Mouse (Mus musculus): Measurements from ENCODE around the gene Dhps. TPM values are rescaled to one million over a fixed set of nuclear protein-coding genes. Genes with fewer than 3 reads are reported as not detected.

The Dhps gene
- polyA plus RNA-seq, 1 experiment from 2014 or later = 90.5 TPM

DNA sequence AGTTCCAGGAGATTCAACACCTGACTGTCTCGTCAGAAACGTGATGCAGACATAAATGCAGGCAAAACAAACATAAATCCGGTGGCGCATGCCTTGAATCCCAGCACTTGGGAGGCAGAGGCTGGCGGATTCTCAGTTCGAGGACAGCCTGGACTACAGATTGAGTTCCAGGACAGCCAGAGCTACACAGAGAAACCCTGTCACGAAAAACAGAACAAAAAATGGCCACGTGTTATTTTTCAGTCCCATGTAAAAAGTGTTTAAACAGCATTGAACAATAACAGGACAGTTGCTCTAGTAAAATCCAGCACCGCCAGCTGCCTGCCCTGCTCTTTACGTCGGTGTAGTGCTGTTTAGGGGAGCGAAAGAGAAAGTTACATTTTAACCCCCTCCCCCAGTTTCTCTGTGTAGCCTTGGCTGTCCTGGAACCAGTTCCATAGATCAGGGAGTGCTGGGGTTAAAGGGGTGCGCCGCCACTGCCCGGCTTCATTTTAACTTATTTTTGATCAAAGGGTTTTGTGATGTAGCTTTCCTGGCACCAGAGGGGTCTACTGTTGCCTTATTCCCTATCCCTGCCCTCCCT is 35.7 kb upstream of the Dhps start:
- H3K27me3 ChIP-seq = no peaks in the 10 kb centered on the region
- H3K4me3 ChIP-seq = peak overlapping the region; percentile 82
- H3K27ac ChIP-seq = peak overlapping the region; percentile 87
- peak; percentile 0 for ATAC-seq (ENCODE audit: low FRiP score)
- peak overlapping the region; percentile 76 for H3K4me2 ChIP-seq
- no peaks in the 10 kb centered on the region for H3K9me3 ChIP-seq
- peaks cover 32% of the 10 kb centered on the region for H3K4me1 ChIP-seq (replicated peaks)
- WGBS = 2% methylated on average over 15 of the region's 15 CpGs
- H3K36me3 ChIP-seq = peaks cover 32% of the 10 kb centered on the region
- H3K9ac ChIP-seq = peak overlapping the region; percentile 79

DNA sequence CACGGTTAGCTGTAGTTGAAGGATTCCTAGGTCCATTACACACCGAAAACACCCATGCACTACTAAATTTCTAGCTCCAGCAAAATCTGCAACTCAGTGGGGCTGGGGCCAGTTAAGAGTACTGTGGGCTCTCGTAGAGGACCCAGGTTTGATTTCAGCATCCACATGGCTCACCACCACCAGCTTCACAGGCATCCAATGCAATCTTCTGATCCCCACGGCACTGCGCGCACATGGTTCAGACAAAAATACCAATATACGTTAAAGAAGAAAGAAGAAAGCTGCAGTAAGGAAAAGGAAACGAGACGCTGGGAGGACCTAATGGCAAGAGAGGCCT is 35.2 kb upstream of the Dhps start:
- 0% methylated on average over 9 of the region's 9 CpGs for WGBS
- Histone ChIP-seq H3K27ac (peak overlapping the region; percentile 87), H3K27me3 (no peaks in the 10 kb centered on the region), H3K4me2 (peak overlapping the region; percentile 76), H3K9me3 (no peaks in the 10 kb centered on the region), H3K36me3 (peaks cover 33% of the 10 kb centered on the region), H3K4me1 (replicated peaks) (peaks cover 32% of the 10 kb centered on the region), H3K4me3 (peak overlapping the region; percentile 82), H3K9ac (peak overlapping the region; percentile 79)
- ATAC-seq (ENCODE audit: low FRiP score) = peak; percentile 43

DNA sequence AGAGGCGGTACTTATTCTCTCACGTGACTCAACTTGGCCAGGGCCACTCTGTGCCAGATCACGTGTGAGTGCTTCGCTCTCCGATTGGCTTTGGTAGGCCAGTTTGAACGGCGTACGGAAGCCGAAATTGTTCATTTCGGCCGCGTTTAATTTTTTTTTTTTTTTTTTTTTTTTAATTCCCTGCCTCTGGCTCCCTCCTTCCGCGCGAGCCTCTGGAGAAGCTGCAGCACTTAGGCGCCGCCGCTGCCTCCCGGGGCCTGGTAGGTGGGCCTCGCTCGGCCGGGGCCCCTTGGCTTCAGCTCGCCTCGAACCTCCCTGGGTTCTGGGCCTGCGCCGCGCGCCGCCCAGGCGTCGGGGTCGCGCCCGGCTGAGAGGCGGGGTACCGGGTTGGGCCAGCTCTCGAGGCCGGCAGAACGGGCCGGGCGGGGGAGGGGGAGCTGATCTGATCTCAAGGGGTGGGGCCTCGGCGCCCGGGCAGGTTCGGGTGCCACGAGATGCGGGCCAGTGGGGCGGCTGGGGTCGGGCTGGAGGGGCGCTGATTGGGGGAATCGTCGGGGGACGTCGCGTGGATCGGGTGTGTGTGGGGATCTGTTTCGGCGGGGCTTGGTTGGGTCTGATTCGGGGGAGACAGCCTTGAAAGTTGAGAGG is 34.7 kb upstream of the Dhps start, which contains the start of gene Tnpo2:
Gene Tnpo2, plus strand, starts transcription at position 198 of the 648 bp plus-strand sequence.
- H3K9me3 ChIP-seq = no peaks in the 10 kb centered on the region
- ATAC-seq (ENCODE audit: low FRiP score) = peak; percentile 93
- peak within 1 kb of the TSS; percentile 82 for H3K4me3 ChIP-seq

DNA sequence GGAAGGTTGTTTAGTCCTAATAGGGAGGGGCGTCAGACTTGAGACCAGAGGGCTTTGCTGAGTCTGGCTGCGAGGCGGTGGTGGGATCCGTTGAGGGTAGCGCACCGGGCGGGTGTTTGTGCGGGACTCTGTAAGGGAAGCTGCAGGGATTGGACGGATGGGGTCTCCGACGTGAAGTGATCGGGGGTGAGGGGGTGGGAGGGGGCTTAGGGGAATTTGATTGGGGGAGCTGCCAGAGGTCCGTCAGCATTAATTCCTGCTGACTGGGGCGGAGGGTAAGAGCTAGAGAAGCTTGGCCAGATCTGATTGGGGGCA is 34.2 kb upstream of the Dhps start:
- no peaks in the 10 kb centered on the region for H3K9me3 ChIP-seq
- peak; percentile 71 for ATAC-seq (ENCODE audit: low FRiP score)
- peak overlapping the region; percentile 99 for H3K27ac ChIP-seq
- peaks cover 32% of the 10 kb centered on the region for H3K36me3 ChIP-seq
- WGBS = under 1% methylated on average over 14 of the region's 14 CpGs
- H3K4me3 ChIP-seq = peak overlapping the region; percentile 82
- H3K27me3 ChIP-seq = no peaks in the 10 kb centered on the region
- peak overlapping the region; percentile 97 for H3K4me2 ChIP-seq
- H3K4me1 ChIP-seq (replicated peaks) = peaks cover 32% of the 10 kb centered on the region
- H3K9ac ChIP-seq = peak overlapping the region; percentile 95

More for the DNA sequence above, 34.7 kb upstream of the Dhps start, which contains the start of gene Tnpo2:
- H3K4me1 ChIP-seq (replicated peaks) = peaks cover 32% of the 10 kb centered on the region
- H3K27ac ChIP-seq = peak within 1 kb of the TSS; percentile 99
- H3K27me3 ChIP-seq = no peaks in the 10 kb centered on the region
- H3K9ac ChIP-seq = peak within 1 kb of the TSS; percentile 95
- peak within 1 kb of the TSS; percentile 97 for H3K4me2 ChIP-seq
- under 1% methylated on average over 58 of the region's 59 CpGs for WGBS
- peaks cover 32% of the 10 kb centered on the region for H3K36me3 ChIP-seq

DNA sequence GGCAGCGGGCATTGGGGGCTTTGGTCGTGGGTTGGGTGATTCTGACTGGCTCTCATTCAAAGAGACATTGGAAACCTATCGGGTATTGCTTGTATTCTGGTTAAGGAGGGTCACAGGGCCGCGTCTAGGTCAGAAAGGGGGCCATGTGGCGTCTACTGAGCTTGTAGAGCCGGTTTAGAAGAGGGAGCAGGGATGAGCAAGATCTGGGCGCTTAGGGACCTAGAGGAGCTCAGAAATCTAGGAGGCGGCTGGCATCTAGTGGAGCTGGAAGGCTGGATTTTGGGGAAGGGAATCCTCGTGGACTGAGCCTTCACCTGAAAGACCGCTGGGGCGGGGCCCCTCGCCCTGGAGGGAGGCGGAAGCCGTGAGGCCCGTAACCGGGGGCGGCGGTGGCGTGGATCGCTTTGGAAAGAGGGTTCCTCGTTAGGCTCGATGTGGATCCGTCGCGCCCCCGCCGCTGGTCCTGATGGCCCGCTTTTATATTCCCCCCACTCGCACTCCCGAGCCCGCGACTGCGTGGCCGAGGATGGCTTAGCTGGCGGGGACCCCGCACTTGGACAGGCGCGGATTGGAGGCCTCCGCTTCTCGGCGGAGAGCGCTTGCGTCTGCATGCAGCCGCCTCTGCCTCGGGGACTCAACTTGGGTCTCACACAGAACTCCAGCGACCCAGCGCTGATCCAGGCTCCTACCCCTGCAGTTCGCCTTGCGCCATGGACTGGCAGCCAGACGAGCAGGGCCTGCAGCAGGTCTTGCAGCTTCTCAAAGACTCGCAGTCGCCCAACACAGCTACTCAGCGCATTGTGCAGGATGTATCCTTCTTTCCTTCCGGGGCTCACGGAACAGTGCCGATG is 33.7 kb upstream of the Dhps start:
- Histone ChIP-seq H3K9ac (peak overlapping the region; percentile 95), H3K4me3 (peak overlapping the region; percentile 82), H3K9me3 (no peaks in the 10 kb centered on the region), H3K4me1 (replicated peaks) (peaks cover 32% of the 10 kb centered on the region), H3K4me2 (peak overlapping the region; percentile 97), H3K27ac (peak overlapping the region; percentile 99), H3K36me3 (peaks cover 31% of the 10 kb centered on the region), H3K27me3 (no peaks in the 10 kb centered on the region)
- ATAC-seq (ENCODE audit: low FRiP score) = peak; percentile 10; the same call in 1 of the 2 replicates
- WGBS = under 1% methylated on average over 47 of the region's 57 CpGs

DNA sequence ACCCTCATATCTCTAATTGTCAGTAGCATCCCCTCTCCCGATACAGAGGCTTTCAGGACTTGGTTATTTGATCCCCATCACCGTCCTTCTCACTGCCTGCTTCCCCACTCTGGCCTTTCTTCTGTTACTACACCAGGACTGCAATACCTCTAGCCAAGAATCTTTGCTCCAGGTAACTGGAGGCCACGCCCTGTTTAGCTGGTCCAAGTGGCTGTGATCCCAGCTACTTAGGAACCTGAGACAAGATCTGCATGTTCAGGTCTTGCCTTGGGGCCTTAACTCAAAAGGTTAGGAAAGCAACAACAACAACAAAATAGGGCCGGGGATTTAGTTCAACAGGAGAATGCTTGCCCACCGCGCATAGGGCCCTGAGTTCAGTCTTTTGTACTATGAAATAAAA is 27.9 kb upstream of the Dhps start:
- no peaks in the 10 kb centered on the region for H3K9me3 ChIP-seq
- H3K9ac ChIP-seq = no peak overlapping the region
- 97% methylated on average over 6 of the region's 6 CpGs for WGBS
- ATAC-seq (ENCODE audit: low FRiP score) = no peak
- no peak overlapping the region for H3K4me2 ChIP-seq
- H3K4me3 ChIP-seq = no peak overlapping the region
- H3K27ac ChIP-seq = no peak overlapping the region
- H3K36me3 ChIP-seq = peaks cover 82% of the 10 kb centered on the region
- no peaks in the 10 kb centered on the region for H3K27me3 ChIP-seq
- peaks cover 10% of the 10 kb centered on the region for H3K4me1 ChIP-seq (replicated peaks)

DNA sequence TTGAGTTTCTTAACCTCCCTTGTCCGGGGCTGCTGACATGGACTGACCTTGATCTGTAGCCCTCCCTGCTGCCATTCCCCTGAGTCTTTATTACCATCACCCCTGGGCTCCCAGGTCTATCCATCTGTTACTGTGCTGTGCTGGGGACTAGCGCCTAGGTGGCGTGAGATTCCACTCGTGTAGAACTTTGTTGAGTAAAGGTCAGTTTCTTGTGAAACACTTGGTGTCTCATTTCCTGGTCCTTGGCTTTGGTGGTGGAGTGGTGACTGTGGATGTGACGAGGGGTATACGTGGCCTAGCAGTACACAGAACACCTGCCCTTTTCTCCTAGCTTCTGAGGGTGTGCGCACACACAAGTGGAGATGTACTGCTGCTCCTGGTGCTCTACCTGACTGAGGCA is 14.2 kb upstream of the Dhps start:
- no peak for ATAC-seq (ENCODE audit: low FRiP score)
- WGBS = 87% methylated on average over 7 of the region's 7 CpGs
- H3K27ac ChIP-seq = no peak overlapping the region
- peaks cover 22% of the 10 kb centered on the region for H3K4me1 ChIP-seq (replicated peaks)
- no peak overlapping the region for H3K4me3 ChIP-seq
- H3K9me3 ChIP-seq = no peaks in the 10 kb centered on the region
- H3K4me2 ChIP-seq = no peak overlapping the region
- H3K36me3 ChIP-seq = peaks cover 57% of the 10 kb centered on the region
- H3K27me3 ChIP-seq = no peaks in the 10 kb centered on the region
- no peak overlapping the region for H3K9ac ChIP-seq

DNA sequence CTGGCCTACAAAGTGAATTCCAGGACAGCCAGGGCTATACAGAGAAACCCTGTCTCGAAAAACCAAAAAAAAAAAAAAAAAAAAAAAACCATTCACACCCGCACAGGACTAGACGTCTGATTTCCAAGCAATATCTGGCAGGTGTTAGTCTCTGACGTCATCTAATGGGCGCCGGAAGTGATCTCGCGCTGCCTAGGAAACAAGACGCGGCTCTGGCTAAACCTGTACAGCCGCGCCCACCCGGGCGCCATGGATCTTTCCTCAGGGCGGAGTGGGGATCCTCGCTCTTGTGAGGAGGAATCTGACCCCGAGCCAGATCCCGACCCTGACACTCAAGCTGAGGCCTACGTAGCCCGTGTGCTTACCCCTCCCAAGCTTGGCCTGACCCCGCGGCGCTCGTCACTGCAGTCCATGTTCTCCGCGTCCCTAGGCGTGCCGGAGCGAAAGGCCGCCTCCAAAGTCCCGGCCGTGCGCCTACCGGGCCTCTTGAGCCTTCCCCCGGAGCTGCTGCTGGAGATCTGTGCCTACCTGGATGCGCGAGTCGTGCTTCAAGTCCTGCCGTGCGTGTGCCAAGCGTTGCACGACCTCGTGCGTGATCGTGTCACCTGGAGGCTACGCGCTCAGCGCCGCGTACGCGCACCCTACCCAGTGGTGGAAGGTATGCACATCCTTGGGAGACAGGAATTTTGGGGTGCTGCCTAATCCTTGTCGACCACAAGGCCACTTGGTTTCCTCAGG is 11.5 kb upstream of the Dhps start, which contains the start of gene Fbxw9:
Gene Fbxw9, plus strand, starts transcription at position 177 of the 738 bp plus-strand sequence.
- peak within 1 kb of the TSS; percentile 91 for H3K9ac ChIP-seq
- peak; percentile 92 for ATAC-seq (ENCODE audit: low FRiP score)
- peaks cover 24% of the 10 kb centered on the region for H3K4me1 ChIP-seq (replicated peaks)
- peak within 1 kb of the TSS; percentile 95 for H3K4me2 ChIP-seq
- H3K9me3 ChIP-seq = no peaks in the 10 kb centered on the region
- peak within 1 kb of the TSS; percentile 70 for H3K27ac ChIP-seq
- H3K27me3 ChIP-seq = no peaks in the 10 kb centered on the region
- 0% methylated on average over 53 of the region's 53 CpGs for WGBS
- H3K4me3 ChIP-seq = peak within 1 kb of the TSS; percentile 94
- H3K36me3 ChIP-seq = peaks cover 46% of the 10 kb centered on the region

DNA sequence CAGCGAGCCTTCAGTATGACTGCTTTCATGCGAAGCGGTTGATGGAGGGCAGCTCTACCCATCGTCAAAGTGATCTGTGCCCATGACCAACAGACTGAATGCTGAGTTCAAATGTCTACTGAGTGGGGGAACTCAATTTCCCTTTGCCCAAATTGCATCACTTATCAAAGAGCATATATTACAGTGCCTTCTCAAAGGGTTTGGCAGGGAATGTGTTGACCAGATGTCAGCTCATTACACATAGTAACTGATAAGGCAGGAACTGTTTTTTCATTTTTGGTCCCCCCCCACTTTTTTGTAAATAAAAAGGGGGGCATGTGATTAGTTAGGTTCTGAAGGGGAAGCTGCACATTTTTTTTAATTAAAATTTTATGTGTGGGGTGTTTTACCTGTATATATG is 9.0 kb upstream of the Dhps start:
- 94% methylated on average over 4 of the region's 4 CpGs for WGBS
- H3K9ac ChIP-seq = no peak overlapping the region
- H3K36me3 ChIP-seq = peaks cover 47% of the 10 kb centered on the region
- no peak for ATAC-seq (ENCODE audit: low FRiP score)
- H3K9me3 ChIP-seq = no peaks in the 10 kb centered on the region
- H3K4me2 ChIP-seq = peak overlapping the region; percentile 95; the same call in 1 of the 2 replicates
- H3K27ac ChIP-seq = no peak overlapping the region
- H3K27me3 ChIP-seq = no peaks in the 10 kb centered on the region
- peaks cover 24% of the 10 kb centered on the region for H3K4me1 ChIP-seq (replicated peaks)
- H3K4me3 ChIP-seq = no peak overlapping the region

DNA sequence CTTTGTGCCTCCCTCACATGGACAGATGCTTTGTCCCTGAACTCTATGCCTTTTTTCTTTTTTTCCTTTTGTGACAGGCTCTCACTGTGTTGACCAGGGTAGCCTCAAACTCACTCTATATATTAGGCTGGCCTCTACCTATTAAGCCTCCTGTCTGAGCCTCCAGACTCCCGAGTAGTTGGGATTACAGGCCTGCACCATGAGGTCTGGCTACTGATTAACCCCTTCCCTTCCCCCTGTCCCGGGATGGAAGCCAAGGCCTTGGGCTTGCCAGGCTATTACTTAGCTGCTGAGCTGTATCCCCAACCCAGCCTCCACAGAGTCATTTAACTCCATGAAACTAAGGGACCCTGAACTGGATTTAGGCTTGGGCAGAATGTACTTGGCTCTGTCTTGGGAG is 6.3 kb upstream of the Dhps start:
- Histone ChIP-seq H3K4me2 (no peak overlapping the region), H3K4me1 (replicated peaks) (peaks cover 24% of the 10 kb centered on the region), H3K4me3 (no peak overlapping the region), H3K36me3 (peaks cover 62% of the 10 kb centered on the region), H3K27ac (no peak overlapping the region), H3K9me3 (no peaks in the 10 kb centered on the region), H3K27me3 (no peaks in the 10 kb centered on the region), H3K9ac (no peak overlapping the region)
- WGBS = 43% methylated on average over 2 of the region's 2 CpGs
- no peak for ATAC-seq (ENCODE audit: low FRiP score)

DNA sequence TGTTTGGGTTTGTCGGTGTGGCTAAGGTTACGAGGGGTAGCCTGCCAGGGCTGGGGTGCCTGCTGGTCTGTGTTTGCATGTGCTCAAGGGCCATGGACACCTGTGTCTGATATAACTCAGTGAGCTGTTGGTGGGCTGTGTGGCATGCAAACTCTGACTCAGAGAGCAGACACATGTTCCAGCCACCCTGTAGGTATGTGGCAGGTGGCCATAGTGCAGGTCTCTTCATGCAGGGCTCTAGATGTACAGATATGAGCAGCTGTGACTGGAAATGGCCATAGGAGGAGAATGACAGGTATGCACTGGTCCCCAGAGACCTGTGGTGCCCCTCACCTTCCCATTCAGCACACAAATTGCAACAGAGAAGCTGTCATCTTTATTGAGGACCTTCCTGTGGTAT is 4.4 kb upstream of the Dhps start:
- Histone ChIP-seq H3K27ac (no peak overlapping the region), H3K9ac (no peak overlapping the region), H3K9me3 (no peaks in the 10 kb centered on the region), H3K4me2 (no peak overlapping the region), H3K4me3 (no peak overlapping the region), H3K36me3 (peaks cover 58% of the 10 kb centered on the region), H3K4me1 (replicated peaks) (peaks cover 14% of the 10 kb centered on the region), H3K27me3 (no peaks in the 10 kb centered on the region)
- no peak for ATAC-seq (ENCODE audit: low FRiP score)
- 91% methylated on average over 2 of the region's 2 CpGs for WGBS

DNA sequence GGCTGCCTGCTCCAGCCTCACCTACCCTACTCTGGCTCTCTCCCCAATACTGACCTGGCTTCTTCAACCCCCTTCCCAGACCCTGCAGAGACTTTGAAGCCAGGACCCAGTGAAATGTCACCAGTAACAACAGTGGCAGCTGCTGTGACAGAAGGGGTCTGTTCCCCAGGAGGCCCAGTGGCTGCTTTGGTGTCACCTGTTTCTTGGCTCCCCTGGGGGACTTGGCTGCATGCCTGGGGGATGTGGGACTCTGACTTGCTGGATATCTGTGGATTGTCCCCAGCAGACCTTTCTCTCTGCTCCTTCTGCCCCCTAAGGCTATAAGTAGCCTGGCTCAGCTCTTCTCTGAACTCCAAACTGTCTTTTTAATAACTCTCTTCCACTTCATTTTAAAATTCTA is 3.6 kb upstream of the Dhps start, which contains the start of gene Gm5741:
Gene Gm5741, minus strand, starts transcription at position 1 of the 400 bp plus-strand sequence.
- ATAC-seq (ENCODE audit: low FRiP score) = no peak
- H3K9ac ChIP-seq = peak within 1 kb of the TSS; percentile 35; the same call in 1 of the 2 replicates

More for the DNA sequence above, 3.6 kb upstream of the Dhps start, which contains the start of gene Gm5741:
- Histone ChIP-seq H3K27ac (no peak within 1 kb of the TSS), H3K36me3 (peaks cover 50% of the 10 kb centered on the region), H3K4me2 (no peak within 1 kb of the TSS), H3K4me3 (no peak within 1 kb of the TSS), H3K9me3 (no peaks in the 10 kb centered on the region), H3K27me3 (no peaks in the 10 kb centered on the region), H3K4me1 (replicated peaks) (peaks cover 17% of the 10 kb centered on the region)

Data from hindbrain, embryonic 13.5 days (tissue).